Mouse (Mus musculus) gonadal fat pad, adult 2 months (tissue): ENCODE data around the gene Thoc5. TPM values are rescaled to one million over a fixed set of nuclear protein-coding genes. Genes with fewer than 3 reads are reported as not detected.

Experiments used
- DNase-seq: peaks from one replicate; pipeline ENCODE4 v3.0.0-alpha.2; 2012; ENCODE audit warnings: low read depth
- polyA plus RNA-seq: library from polyadenylated mRNA; depleted of rRNA; stranded (reverse); fragments of >200 nt; gene quantifications from 2 replicates; pipeline ENCODE4 v1.2.3, GENCODE M21; 2012; rRNA removed

The Thoc5 gene
- polyA plus RNA-seq = 17.9 and 21.3 TPM in 2 replicates

- DNase-seq = no peak
Observed at GRCm38 (mm10) chr11:4894848-4895816, at the start of gene Thoc5. TSS of gene Thoc5 (plus strand) at chr11:4895320.

- no peak for DNase-seq
Observed at GRCm38 (mm10) chr11:4848483-4849248, 46.5 kb upstream of the Thoc5 start.

- DNase-seq = peak; percentile 95
Observed at GRCm38 (mm10) chr11:4849258-4849943, 45.7 kb upstream of the Thoc5 start, which contains the start of gene Nf2. TSS of gene Nf2 (minus strand) at chr11:4849536.

GRCm38 (mm10) chr11:4850404-4850803 lies 44.7 kb upstream of the Thoc5 start:
- DNase-seq = no peak

- DNase-seq = no peak
Observed at GRCm38 (mm10) chr11:4853021-4853420, 42.1 kb upstream of the Thoc5 start.

GRCm38 (mm10) chr11:4854181-4854580 lies 40.9 kb upstream of the Thoc5 start:
- no peak for DNase-seq

GRCm38 (mm10) chr11:4858416-4858815 lies 36.7 kb upstream of the Thoc5 start:
- no peak for DNase-seq

GRCm38 (mm10) chr11:4860986-4861385 lies 34.1 kb upstream of the Thoc5 start:
- peak; percentile 88 for DNase-seq

GRCm38 (mm10) chr11:4861816-4862604 lies 33.1 kb upstream of the Thoc5 start:
- DNase-seq = no peak

- no peak for DNase-seq
Observed at GRCm38 (mm10) chr11:4862730-4863129, 32.4 kb upstream of the Thoc5 start.

- DNase-seq = no peak
Observed at GRCm38 (mm10) chr11:4865645-4866251, 29.4 kb upstream of the Thoc5 start.

- no peak for DNase-seq
Observed at GRCm38 (mm10) chr11:4873755-4874475, 21.2 kb upstream of the Thoc5 start, which contains the start of gene Nipsnap1. TSS of gene Nipsnap1 (plus strand) at chr11:4873951.

- DNase-seq = no peak
Observed at GRCm38 (mm10) chr11:4874551-4874950, 20.6 kb upstream of the Thoc5 start.

GRCm38 (mm10) chr11:4881087-4881486 lies 14.0 kb upstream of the Thoc5 start:
- DNase-seq = no peak

GRCm38 (mm10) chr11:4882892-4883627 lies 12.1 kb upstream of the Thoc5 start:
- DNase-seq = no peak

- DNase-seq = no peak
Observed at GRCm38 (mm10) chr11:4885385-4885903, 9.7 kb upstream of the Thoc5 start.

GRCm38 (mm10) chr11:4886987-4887386 lies 8.1 kb upstream of the Thoc5 start:
- DNase-seq = no peak

- no peak for DNase-seq
Observed at GRCm38 (mm10) chr11:4900437-4900836, 5.3 kb downstream of the Thoc5 start.

GRCm38 (mm10) chr11:4901956-4902355 lies 6.8 kb downstream of the Thoc5 start:
- no peak for DNase-seq
